Mouse (Mus musculus) left cerebral cortex, adult 9 months (tissue): ENCODE measurements around the gene Irx2.

Source experiments
- DNase-seq, 2 experiments: peaks; one replicate each; pipeline ENCODE4 v3.0.0; 2022; ENCODE audit warnings: low spot score in 2 of 2

Gene Irx2

GRCm38 (mm10) chr13:72628462-72628916, at the start of gene Irx2:
Irx2 (plus strand) TSS chr13:72628820.
- DNase-seq: no peak

DNA sequence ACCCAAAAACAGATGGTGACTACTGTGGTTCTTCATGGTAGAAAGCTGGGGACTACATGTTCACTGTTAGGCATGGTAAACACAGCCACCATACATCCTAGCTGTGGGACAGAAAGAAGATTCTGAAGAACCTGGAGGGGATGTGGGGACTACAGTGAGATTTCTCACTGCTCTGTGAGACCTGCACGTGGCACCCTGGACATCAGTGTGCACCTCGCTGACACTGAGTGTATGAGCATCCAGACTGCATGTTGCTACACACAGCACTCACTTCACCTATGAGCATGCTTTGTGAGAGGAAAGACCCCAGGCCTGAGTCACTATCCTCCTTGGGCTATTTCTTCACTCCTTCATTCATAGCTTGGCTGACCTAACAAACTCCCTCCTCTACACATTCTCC, 47.3 kb upstream of the Irx2 start:
- DNase-seq: no peak

DNA sequence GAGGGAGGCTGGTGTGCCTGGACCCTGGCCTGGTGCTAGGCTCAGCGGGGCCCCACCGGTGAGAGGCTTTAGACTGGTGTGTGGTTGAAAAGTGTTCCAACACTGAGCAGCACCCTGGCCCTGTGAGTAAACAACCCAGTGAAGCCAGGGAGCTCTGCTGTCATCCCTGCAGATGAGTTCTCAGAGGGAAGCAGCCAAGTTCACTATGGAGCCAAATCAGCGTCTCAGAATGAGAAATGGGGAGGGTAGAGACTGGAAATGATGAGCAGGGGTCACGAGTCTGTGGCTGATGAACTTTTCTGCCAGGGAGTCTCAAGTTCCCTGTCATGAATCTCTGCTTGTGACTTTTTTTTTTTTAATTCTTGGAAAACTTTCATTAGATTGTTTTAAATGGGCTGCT, 36.1 kb upstream of the Irx2 start:
- no peak for DNase-seq

DNA sequence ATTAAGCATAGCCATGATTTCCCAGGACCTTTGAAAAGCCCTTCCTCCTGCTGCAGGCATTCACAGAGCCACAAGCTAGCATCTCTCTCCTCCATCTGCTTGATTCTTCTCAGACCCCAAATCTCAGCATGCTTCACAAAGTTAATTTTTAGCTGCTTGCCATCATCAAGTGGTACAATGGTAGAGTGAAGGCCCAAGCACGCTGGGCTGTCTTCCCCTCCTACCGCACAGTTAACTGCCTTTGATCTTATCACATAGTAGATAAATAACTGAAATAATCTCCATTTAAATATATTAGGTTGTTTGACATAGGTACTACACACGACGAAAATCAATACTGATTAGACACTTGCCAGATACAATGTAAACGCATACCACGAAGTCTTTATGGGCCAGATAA, 35.3 kb upstream of the Irx2 start:
- DNase-seq: no peak

DNA sequence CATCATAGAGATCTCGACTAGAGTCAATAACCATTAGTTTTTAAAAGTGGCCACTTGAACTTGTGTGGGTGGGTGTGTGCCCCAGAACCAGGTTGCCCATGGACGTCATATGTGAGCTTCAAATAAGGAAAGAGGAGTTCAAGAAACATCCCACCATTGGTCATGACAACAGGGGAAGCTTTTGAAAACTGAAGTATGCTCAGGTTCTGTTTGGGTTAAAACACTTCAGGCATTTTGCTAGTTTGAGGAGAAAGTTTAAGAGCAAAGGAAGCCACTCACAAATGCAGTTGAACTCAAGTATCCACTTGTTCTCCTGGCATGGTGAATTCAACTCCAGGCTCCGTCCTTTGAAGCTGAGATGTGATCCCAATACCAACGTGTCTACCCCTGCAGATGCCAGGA, 34.9 kb upstream of the Irx2 start:
- no peak for DNase-seq

- no peak for DNase-seq
Measured at GRCm38 (mm10) chr13:72599254-72599653, 29.4 kb upstream of the Irx2 start.

DNA sequence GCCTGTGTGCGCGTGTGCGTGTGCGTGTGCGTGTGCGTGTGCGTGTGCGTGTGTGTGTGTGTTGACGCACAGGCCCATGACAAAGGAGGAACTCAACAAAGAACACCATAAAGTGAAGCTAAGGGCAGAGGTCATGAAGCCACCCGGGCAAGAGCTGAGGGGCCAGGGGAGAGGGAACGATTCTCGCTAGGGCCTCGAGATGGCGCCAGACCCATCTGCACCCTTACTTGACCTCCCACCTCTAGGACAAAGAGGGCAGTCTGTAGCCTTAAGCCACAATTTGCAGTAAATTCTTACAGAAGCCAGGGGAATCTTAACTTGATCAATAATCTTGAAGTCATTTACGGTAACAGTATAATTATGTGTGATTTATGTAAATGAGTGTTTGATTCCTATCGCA, 19.9 kb upstream of the Irx2 start:
- no peak for DNase-seq

DNA sequence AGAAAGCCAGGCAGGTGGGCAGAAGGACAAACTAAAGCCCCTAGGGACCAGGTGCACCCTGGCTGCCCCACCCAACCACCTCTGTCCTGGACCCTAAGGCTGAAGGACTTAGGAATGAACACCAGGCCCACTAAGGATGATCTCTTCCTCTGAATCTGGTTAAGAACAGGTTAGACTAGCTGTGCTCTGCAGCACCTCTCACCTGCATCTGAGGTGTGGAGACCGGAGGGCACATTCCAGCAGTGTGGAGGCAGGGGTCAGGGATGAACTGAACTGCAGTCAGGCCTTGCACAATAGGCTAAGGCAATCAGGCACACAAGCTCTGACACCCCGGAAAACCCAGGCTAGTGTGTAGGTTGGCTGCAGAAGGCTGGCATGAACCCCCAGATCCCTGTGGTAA, 18.3 kb upstream of the Irx2 start:
- DNase-seq: no peak

- DNase-seq: no peak
Measured at GRCm38 (mm10) chr13:72623926-72624846, 4.4 kb upstream of the Irx2 start.

- no peak for DNase-seq
Measured at GRCm38 (mm10) chr13:72624847-72625170, 3.8 kb upstream of the Irx2 start.

DNA sequence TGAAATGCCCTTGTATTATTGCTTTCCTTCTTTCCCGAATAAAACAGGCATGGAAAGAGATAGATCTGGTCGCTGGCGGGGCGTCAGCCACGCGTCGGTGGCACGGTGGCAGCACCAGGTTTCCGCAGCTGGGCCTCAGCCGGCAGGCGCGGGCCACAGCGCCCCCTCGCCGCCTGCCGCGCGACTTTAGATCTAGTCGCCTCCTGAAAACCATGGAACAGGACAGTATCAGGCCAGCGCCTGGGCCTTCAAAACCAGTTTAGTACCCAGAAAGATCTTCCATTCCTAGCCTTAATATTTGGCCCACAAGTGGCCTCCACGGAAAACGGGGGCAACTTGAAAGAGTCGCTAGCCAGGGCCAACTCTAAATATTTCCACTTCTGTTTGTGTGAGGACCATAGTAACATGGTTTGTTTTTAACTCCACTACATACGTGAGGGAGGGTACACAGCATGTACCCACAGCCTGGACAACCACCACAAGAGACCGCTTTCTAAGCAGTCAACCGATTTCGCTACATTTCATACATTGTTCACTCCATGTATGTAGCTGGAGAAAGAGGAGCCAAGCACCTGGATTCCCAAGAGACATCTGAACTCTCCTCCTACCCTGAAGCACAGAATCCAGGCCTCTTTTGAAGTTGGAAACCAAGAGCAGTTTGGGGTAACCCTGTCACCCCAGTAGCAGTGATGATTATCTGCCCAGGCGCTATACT, 3.2 kb upstream of the Irx2 start:
- no peak for DNase-seq

- DNase-seq: no peak
Measured at GRCm38 (mm10) chr13:72627391-72628321, 964 bp upstream of the Irx2 start.

DNA sequence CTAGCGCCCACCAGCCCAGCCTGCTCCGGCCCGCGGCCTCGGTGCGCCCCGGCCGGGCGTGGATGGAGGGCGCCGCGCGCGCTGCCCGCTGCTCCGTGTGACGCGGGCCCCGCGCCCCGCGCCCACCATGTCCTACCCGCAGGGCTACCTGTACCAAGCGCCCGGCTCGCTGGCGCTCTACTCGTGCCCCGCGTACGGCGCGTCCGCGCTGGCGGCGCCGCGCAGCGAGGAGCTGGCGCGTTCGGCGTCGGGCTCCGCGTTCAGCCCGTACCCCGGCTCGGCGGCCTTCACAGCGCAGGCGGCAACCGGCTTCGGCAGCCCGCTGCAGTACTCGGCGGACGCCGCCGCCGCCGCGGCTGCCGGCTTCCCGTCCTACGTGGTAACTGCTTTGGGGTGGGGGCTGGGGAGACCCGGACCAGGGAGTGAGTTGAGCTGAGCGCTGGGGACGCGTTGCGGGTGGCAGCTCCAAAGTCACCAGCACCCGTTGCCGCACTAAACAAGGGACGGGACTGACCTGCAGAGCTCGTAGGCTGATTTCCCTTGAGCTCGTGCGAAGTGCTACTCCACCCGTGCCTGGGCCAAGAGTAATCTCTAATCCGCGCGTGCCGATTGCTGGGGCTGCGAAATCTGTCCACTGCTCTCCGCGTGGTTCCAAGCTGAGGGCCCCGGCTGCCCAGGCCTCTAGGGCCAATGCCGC, 463 bp downstream of the Irx2 start:
- DNase-seq: no peak

GRCm38 (mm10) chr13:72629806-72630205, 1.2 kb downstream of the Irx2 start:
- DNase-seq: no peak

GRCm38 (mm10) chr13:72630501-72631372, 2.1 kb downstream of the Irx2 start:
- no peak for DNase-seq

GRCm38 (mm10) chr13:72631373-72632021, 2.9 kb downstream of the Irx2 start:
- DNase-seq: no peak

DNA sequence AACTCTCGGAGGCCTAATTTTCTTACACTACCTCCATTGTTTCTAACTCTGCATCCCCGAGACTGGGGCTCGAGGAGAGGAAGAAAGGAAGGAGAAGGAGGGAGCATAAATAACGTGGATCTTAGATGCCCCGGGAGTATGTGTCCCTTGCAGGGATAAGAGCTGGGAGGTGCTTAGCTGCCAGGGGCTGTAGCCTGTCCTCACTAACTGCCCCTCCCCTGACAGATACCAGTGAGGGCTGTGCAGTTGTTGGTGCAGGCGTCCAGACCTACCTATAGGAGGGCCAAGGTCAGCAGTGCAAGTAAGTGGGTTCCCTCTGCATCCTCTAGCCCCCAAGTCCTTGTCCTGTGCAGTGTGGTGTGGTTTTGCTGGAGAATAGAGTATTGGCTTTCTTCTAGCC, 3.7 kb downstream of the Irx2 start:
- no peak for DNase-seq

GRCm38 (mm10) chr13:72633097-72633496, 4.5 kb downstream of the Irx2 start:
- no peak for DNase-seq

- DNase-seq: no peak
Measured at GRCm38 (mm10) chr13:72634752-72635315, 6.2 kb downstream of the Irx2 start.
